Mouse (Mus musculus): Measurements from ENCODE around the gene Frmd3. TPM values are rescaled to one million over a fixed set of nuclear protein-coding genes. Genes with fewer than 3 reads are reported as not detected.
A peak's percentile ranks its signal among the peaks of the same experiment; 100 is the strongest.
"Not testable (repeated sequence)": the region's sequence is repeated elsewhere in the genome, so short reads cannot be mapped to it uniquely, and the experiment has no call there.

Frmd3 gene
- 1 to 10 TPM; 5.1 to 6.2 TPM for total RNA-seq (2021)
- long read RNA-seq, experiment 1, full-length matches to known transcripts, result 6 of 8 reads
- long read RNA-seq, experiment 1, partial matches to known transcripts, result 1 of 8 reads
- long read RNA-seq, experiment 1, other reads (novel, unspliced or antisense), result 1 of 8 reads
- long read RNA-seq, experiment 2, full-length matches to known transcripts, result 7 of 7 reads
- long read RNA-seq, experiment 2, partial matches to known transcripts, result 0 of 7 reads
- long read RNA-seq, experiment 2, other reads (novel, unspliced or antisense), result 0 of 7 reads

- DNase-seq (ENCODE audit: low spot score in 2 of 2), result peak; percentile 54 to 74
These were observed at the start of gene Frmd3 for GRCm38 (mm10) chr4:74013211-74014047. Frmd3 (plus strand) TSS chr4:74013442.

GRCm38 (mm10) chr4:73980454-73980853 is 32.8 kb upstream of the Frmd3 start:
- DNase-seq (ENCODE audit: low spot score in 2 of 2), result no peak

GRCm38 (mm10) chr4:74012277-74012676 is 965 bp upstream of the Frmd3 start:
- DNase-seq (ENCODE audit: low spot score in 2 of 2), result peak in 1 of 2 experiments; percentile 3

GRCm38 (mm10) chr4:74012700-74013099 is 542 bp upstream of the Frmd3 start:
- DNase-seq (ENCODE audit: low spot score in 2 of 2), result peak in 1 of 2 experiments; percentile 5

- peak; percentile 9 to 23 for DNase-seq (ENCODE audit: low spot score in 2 of 2)
These were observed 832 bp downstream of the Frmd3 start for GRCm38 (mm10) chr4:74014048-74014500.

GRCm38 (mm10) chr4:74020084-74020483 is 6.8 kb downstream of the Frmd3 start:
- no peak for DNase-seq (ENCODE audit: low spot score in 2 of 2)

- peak in 1 of 2 experiments; percentile 5 for DNase-seq (ENCODE audit: low spot score in 2 of 2)
These were observed 30.0 kb downstream of the Frmd3 start for GRCm38 (mm10) chr4:74043226-74043625.

- peak; percentile 7 to 10 for DNase-seq (ENCODE audit: low spot score in 2 of 2)
These were observed 38.5 kb downstream of the Frmd3 start for GRCm38 (mm10) chr4:74051692-74052091.

- DNase-seq (ENCODE audit: low spot score in 2 of 2), result no peak
These were observed 63.5 kb downstream of the Frmd3 start for GRCm38 (mm10) chr4:74076727-74077126.

GRCm38 (mm10) chr4:74110816-74111215 is 97.6 kb downstream of the Frmd3 start:
- DNase-seq (ENCODE audit: low spot score in 2 of 2), result no peak

GRCm38 (mm10) chr4:74191528-74191927 is 178.3 kb downstream of the Frmd3 start:
- DNase-seq (ENCODE audit: low spot score in 2 of 2), result no peak

GRCm38 (mm10) chr4:74201281-74201811 is 188.1 kb downstream of the Frmd3 start:
- no peak for DNase-seq (ENCODE audit: low spot score in 2 of 2)

- not testable (repeated sequence) for DNase-seq (ENCODE audit: low spot score in 2 of 2)
These were observed 208.5 kb downstream of the Frmd3 start for GRCm38 (mm10) chr4:74221780-74222179.

- DNase-seq (ENCODE audit: low spot score in 2 of 2), result peak in 1 of 2 experiments; percentile 6
These were observed 209.1 kb downstream of the Frmd3 start for GRCm38 (mm10) chr4:74222360-74222759.

GRCm38 (mm10) chr4:74224210-74224609 is 211.0 kb downstream of the Frmd3 start:
- DNase-seq (ENCODE audit: low spot score in 2 of 2), result no peak

- no peak for DNase-seq (ENCODE audit: low spot score in 2 of 2)
These were observed 217.8 kb downstream of the Frmd3 start for GRCm38 (mm10) chr4:74230994-74231393.

- peak; percentile 51 to 59 for DNase-seq (ENCODE audit: low spot score in 2 of 2)
These were observed 218.2 kb downstream of the Frmd3 start for GRCm38 (mm10) chr4:74231405-74231804.

- DNase-seq (ENCODE audit: low spot score in 2 of 2), result no peak
These were observed 220.3 kb downstream of the Frmd3 start for GRCm38 (mm10) chr4:74233534-74233933.

GRCm38 (mm10) chr4:74242176-74242575 is 228.9 kb downstream of the Frmd3 start, which contains the start of gene Kdm4c:
Kdm4c (plus strand) TSS chr4:74242497.
- DNase-seq (ENCODE audit: low spot score in 2 of 2), result no peak

All from left cerebral cortex, adult 18-20 months (tissue).